Mouse (Mus musculus): Measurements from ENCODE around the gene Olfr611.
"Not testable (repeated sequence)": the region's sequence is repeated elsewhere in the genome, so short reads cannot be mapped to it uniquely, and the experiment has no call there.

Olfr611 gene

DNA sequence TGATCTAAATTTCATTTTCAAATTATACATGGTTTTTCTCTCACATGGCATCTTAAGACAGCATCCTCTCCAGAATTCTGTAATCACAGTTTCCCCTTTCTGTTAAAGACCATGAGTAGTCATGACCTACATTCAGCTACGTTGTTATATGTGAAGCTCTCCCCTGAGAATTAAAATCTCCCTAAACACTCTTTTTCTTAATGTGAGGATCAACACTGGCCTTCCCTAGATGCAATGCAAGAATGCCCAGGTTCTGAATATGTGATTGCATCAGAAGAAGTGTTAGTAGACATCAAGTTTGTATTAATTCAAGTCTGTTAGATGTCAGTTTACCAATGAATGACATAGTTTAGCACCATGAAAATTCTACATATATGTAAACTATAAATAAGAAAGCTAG lies at the start of gene Olfr611:
TSS of gene Olfr611 (minus strand) at position 101 of the 400 bp plus-strand sequence.
- not testable (repeated sequence) for DNase-seq (ENCODE audit: low read depth)

DNA sequence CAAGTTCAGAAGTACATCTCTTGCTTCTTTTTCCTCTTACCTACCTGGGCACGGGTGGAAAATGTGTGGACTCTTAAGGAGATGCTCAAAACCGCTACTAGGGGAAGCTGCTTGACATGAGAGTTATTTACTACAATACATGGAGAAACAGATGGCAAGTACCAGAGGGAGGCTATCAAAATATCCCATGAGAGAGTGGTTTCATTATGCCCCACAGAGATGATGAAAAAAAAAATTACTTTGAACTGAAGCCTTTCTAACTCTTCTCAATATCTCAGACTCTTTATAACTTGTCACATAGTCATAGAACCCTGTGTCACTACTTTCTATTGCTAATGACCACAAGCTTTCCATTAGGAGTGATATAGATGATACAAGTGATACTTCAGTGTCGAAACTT lies 48.4 kb upstream of the Olfr611 start, which contains the start of gene Olfr616:
TSS of gene Olfr616 (minus strand) at position 101 of the 400 bp plus-strand sequence.
- no peak for DNase-seq (ENCODE audit: low read depth)

DNA sequence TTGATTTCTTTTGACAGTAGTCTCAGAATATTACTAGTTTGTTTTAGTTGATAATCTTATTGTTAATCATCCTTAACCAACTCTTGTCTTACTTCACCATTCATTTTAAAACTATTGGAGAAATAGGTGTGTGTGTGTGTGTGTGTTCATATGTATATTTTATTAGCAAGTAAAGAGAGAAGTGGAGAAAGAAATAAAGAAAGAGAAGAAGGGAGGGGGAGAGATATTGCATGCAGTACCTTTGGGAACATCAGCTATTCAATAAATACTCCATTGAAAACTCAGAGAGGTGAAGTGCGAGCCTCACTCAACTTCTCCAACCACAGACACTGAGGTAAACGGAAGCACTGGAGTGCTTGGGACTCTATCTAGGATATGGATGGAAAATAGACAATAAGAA lies 35.1 kb upstream of the Olfr611 start, which contains the start of gene Olfr615:
TSS of gene Olfr615 (plus strand) at position 301 of the 400 bp plus-strand sequence.
- no peak for DNase-seq (ENCODE audit: low read depth)

DNA sequence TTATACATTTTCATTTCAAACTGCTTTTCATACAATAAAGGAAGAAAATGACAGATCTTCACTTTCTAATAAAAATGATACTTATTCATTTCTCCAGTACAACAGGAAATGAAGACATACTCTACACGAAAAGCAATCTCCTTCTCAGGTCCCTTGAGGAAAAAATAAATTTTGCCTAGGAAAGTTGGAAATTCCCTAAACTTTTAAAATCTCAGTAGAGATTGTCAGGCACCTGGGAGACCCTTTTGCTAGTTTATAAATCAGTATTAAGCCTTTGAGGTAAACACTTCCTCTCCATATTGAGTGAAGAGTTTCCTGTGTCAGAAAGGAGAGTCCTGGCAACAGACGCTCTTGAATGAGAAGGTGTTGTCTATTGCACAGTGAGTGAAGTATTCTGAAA lies 27.1 kb upstream of the Olfr611 start, which contains the start of gene Olfr613:
TSS of gene Olfr613 (plus strand) at position 301 of the 400 bp plus-strand sequence.
- DNase-seq (ENCODE audit: low read depth): no peak

DNA sequence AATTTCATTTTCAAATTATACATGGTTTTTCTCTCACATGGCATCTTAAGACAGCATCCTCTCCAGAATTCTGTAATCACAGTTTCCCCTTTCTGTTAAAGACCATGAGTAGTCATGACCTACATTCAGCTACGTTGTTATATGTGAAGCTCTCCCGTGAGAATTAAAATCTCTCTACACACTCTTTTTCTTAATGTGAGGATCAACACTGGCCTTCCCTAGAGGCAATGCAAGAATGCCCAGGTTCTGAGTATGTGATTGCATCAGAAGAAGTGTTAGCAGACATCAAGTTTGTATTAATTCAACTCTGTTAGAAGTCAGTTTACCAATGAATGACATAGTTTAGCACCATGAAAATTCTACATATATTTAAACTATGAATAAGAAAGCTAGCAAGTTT lies 22.0 kb upstream of the Olfr611 start, which contains the start of gene Olfr612:
TSS of gene Olfr612 (minus strand) at position 101 of the 400 bp plus-strand sequence.
- DNase-seq (ENCODE audit: low read depth): not testable (repeated sequence)

DNA sequence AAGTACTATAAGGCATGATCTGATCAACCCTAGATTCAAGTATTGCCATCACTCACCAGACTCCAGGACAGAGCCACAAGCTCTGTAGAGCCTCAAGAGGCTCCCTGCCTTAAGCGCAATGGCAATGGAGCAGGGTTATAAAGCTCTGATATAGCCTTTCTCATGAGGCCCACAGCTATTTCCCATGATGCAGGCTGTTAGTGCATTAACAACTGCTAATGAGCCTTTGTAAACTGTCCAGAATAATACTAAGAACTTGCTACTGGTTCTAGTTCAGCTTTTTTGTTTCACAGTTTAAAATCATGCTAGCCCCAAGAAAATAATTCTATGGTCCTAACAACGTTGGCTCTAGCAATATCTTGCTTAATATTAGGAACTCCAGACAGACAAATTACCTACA lies 8.6 kb downstream of the Olfr611 start, which contains the start of gene Olfr610:
TSS of gene Olfr610 (minus strand) at position 101 of the 400 bp plus-strand sequence.
- no peak for DNase-seq (ENCODE audit: low read depth)

DNA sequence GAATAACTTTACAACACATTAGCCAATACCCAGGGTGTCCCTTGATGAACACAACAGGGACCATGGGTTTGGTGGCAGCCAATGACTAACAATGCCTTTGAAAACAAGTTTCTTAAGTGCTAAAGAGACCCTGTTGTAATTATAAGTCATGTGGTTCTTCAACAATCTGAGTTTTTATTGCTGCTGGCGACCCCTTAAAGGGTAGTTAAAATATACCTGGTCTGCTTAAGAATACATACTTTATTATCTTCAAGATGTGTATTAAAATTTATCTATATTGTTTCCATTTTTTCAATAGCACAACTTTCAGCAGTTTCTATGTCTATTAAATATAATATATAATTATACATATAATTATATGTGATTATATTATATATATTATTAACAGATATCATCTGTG lies 22.7 kb downstream of the Olfr611 start, which contains the start of gene Olfr609:
TSS of gene Olfr609 (minus strand) at position 101 of the 400 bp plus-strand sequence.
- no peak for DNase-seq (ENCODE audit: low read depth)

DNA sequence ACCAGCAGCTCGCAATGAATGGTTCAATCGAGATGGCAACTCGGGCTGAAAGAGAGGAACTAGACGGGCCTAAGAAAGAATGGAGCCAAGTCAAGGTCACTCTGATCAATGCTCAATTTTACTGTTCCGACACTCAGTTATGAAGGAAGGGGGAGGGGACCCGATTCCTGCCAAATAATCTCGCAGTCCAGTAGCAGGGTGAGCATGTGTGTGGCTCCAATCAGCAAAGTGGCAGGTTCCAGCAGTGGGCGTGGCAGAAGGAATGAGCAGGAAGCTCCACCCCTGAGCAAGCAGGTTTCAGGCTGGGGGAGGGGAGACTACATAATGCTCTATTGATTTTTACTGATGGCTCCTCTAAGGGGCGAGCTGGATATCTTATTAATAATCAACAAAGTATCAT lies 43.5 kb downstream of the Olfr611 start:
- DNase-seq (ENCODE audit: low read depth): not testable (repeated sequence)

DNA sequence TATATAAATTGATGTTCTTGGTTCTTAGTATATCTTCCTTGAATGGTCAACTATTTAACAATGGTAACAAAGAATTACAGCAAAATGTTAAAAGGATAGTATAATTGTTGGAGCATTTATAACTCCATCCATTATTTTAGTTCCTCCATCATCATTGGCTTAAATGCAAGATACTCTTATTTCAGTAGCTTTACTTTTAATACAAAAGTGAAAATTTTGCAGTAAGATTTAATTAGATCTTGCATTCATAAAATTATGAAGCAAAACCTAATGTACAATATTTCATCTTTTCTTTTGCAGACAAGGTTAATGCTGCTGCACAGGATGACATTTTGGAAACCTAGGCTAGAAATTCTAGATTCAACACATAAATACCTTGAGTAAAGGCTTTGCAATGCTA lies 51.1 kb downstream of the Olfr611 start, which contains the start of gene Olfr608:
TSS of gene Olfr608 (plus strand) at position 301 of the 400 bp plus-strand sequence.
- no peak for DNase-seq (ENCODE audit: low read depth)
